Comparison of ENCODE assay signal across 8 mouse cellular contexts in genomic region chr4:125702607-125703309, GRCm38 (mm10).
A peak's percentile ranks its signal among the peaks of the same experiment; 100 is the strongest.
DNase-seq lines count a peak whose midpoint lies in the region; ATAC-seq and TF ChIP-seq lines count a peak whose summit lies in the region.

No protein-coding gene starts in this region.

- TF ChIP-seq POLR2A in lung, adult 2 months (IDR thresholded peaks at IDR 0.05; ENCODE audit: borderline replicate concordance, extremely low read depth, low read depth, low read length), result no peak
- TF ChIP-seq POLR2A in thymus, adult 2 months (IDR thresholded peaks at IDR 0.05; ENCODE audit: control insufficient read depth, extremely low read depth, insufficient read depth, low read length, poor library complexity), result no peak

- H3K9me3 ChIP-seq in embryonic facial prominence, embryonic 13.5 days, result no peaks in the 10 kb centered on the region
- H3K9me3 ChIP-seq in embryonic facial prominence, embryonic 10.5 days, result no peaks in the 10 kb centered on the region
- H3K9me3 ChIP-seq in heart, embryonic 12.5 days (replicated peaks), result no peaks in the 10 kb centered on the region

- no peak for DNase-seq in embryonic facial prominence, embryonic 10.5 days (ENCODE audit: low spot score)
- peak; percentile 75 to 90 for DNase-seq in cerebellum, postnatal 4 days (ENCODE audit: low spot score in 2 of 2)
- DNase-seq in kidney, postnatal 10 days, result peak; percentile 53
- peak; percentile 20 for DNase-seq in lung, adult 2 months
- DNase-seq in right cerebral cortex, adult 2 months (ENCODE audit: low spot score in 2 of 2), result peak; percentile 75 to 86
- DNase-seq in thymus, adult 2 months, result no peak

- H3K36me3 ChIP-seq in embryonic facial prominence, embryonic 13.5 days, result no peaks in the 10 kb centered on the region
- no peaks in the 10 kb centered on the region for H3K36me3 ChIP-seq in embryonic facial prominence, embryonic 10.5 days (replicated peaks)
- H3K36me3 ChIP-seq in heart, embryonic 12.5 days, result no peaks in the 10 kb centered on the region
- H3K36me3 ChIP-seq in thymus, adult 2 months (ENCODE audit: control insufficient read depth, insufficient read depth, low read length), result no peaks in the 10 kb centered on the region

- no peak for ATAC-seq in embryonic facial prominence, embryonic 13.5 days (ENCODE audit: insufficient number of reproducible peaks, insufficient read depth, low FRiP score, low TSS enrichment, low read depth)
- ATAC-seq in heart, embryonic 12.5 days (ENCODE audit: insufficient number of reproducible peaks, low FRiP score), result 0 out of 2 replicates have a peak, but pooled peaks have one; percentile 17

- 68% methylated on average over 12 of the region's 12 CpGs for WGBS in embryonic facial prominence, embryonic 13.5 days
- 73% methylated on average over 12 of the region's 12 CpGs for WGBS in embryonic facial prominence, embryonic 10.5 days
- WGBS in heart, embryonic 12.5 days, result 66% methylated on average over 12 of the region's 12 CpGs
- WGBS in lung, adult 2 months, result 51% methylated on average over 12 of the region's 12 CpGs
- WGBS in thymus, adult 2 months, result 62% methylated on average over 12 of the region's 12 CpGs

- no peak overlapping the region for H3K9ac ChIP-seq in embryonic facial prominence, embryonic 13.5 days
- no peak overlapping the region for H3K9ac ChIP-seq in heart, embryonic 12.5 days

- H3K27me3 ChIP-seq in embryonic facial prominence, embryonic 13.5 days, result peaks cover 11% of the 10 kb centered on the region
- peaks cover 52% of the 10 kb centered on the region for H3K27me3 ChIP-seq in embryonic facial prominence, embryonic 10.5 days (replicated peaks; ENCODE audit: low read depth, poor library complexity, severe bottlenecking)
- H3K27me3 ChIP-seq in heart, embryonic 12.5 days (replicated peaks), result peaks cover 24% of the 10 kb centered on the region
- no peaks in the 10 kb centered on the region for H3K27me3 ChIP-seq in thymus, adult 2 months (ENCODE audit: control insufficient read depth, insufficient read depth, low read length)

- peaks cover 50% of the 10 kb centered on the region for H3K4me1 ChIP-seq in embryonic facial prominence, embryonic 13.5 days
- peaks cover 38% of the 10 kb centered on the region for H3K4me1 ChIP-seq in embryonic facial prominence, embryonic 10.5 days
- peaks cover 17% of the 10 kb centered on the region for H3K4me1 ChIP-seq in heart, embryonic 12.5 days (replicated peaks)
- no peaks in the 10 kb centered on the region for H3K4me1 ChIP-seq in lung, adult 2 months (ENCODE audit: control insufficient read depth, insufficient read depth, low read length)
- no peaks in the 10 kb centered on the region for H3K4me1 ChIP-seq in thymus, adult 2 months (replicated peaks; ENCODE audit: control insufficient read depth, insufficient read depth, low read length)

- H3K4me2 ChIP-seq in embryonic facial prominence, embryonic 13.5 days, result no peak overlapping the region
- H3K4me2 ChIP-seq in heart, embryonic 12.5 days, result no peak overlapping the region

- TF ChIP-seq CTCF in lung, adult 2 months (IDR thresholded peaks at IDR 0.05; ENCODE audit: insufficient read depth, low read length), result no peak
- TF ChIP-seq CTCF in thymus, adult 2 months (IDR thresholded peaks at IDR 0.05; ENCODE audit: borderline replicate concordance, control insufficient read depth, extremely low read depth, insufficient read depth, low read length, poor library complexity), result no peak

- peak overlapping the region; percentile 68 for H3K27ac ChIP-seq in embryonic facial prominence, embryonic 13.5 days
- no peak overlapping the region; the same call in 1 of the 2 replicates for H3K27ac ChIP-seq in embryonic facial prominence, embryonic 10.5 days (replicated peaks)
- no peak overlapping the region for H3K27ac ChIP-seq in heart, embryonic 12.5 days (ENCODE audit: poor library complexity, severe bottlenecking)
- H3K27ac ChIP-seq in thymus, adult 2 months (ENCODE audit: control insufficient read depth, insufficient read depth, low read length), result no peak overlapping the region

- H3K4me3 ChIP-seq in embryonic facial prominence, embryonic 13.5 days, result no peak overlapping the region
- H3K4me3 ChIP-seq in embryonic facial prominence, embryonic 10.5 days, result no peak overlapping the region
- no peak overlapping the region for H3K4me3 ChIP-seq in heart, embryonic 12.5 days
- H3K4me3 ChIP-seq in lung, adult 2 months (replicated peaks; ENCODE audit: extremely low read depth, low read depth, low read length), result no peak overlapping the region
- no peak overlapping the region for H3K4me3 ChIP-seq in thymus, adult 2 months (ENCODE audit: control insufficient read depth, insufficient read depth, low read length)

Comparison
In these comparisons a context has a peak if more than half of its experiments do, and no peak if none do; other contexts are left out.
1. DNase-seq: peak in cerebellum, postnatal 4 days (2 of 2), kidney, postnatal 10 days (single experiment), lung, adult 2 months (single experiment) and right cerebral cortex, adult 2 months (2 of 2); none in embryonic facial prominence, embryonic 10.5 days (single experiment) and thymus, adult 2 months (single experiment).